Mouse (Mus musculus): ENCODE measurements around the gene Psmd6.

GRCm38 (mm10) chr14:14068553-14068952 lies 52.2 kb downstream of the Psmd6 start:
- TF ChIP-seq MXI1 (IDR thresholded peaks at IDR 0.05; ENCODE audit: low read depth, low read length): no peak
- TF ChIP-seq CTCF (IDR thresholded peaks at IDR 0.05 in 2 of 3, conservative IDR thresholded peaks at IDR 0.05 in 1 of 3; ENCODE audit: control insufficient read depth in 1 of 3, insufficient read depth in 1 of 3, low read depth in 2 of 3, low read length in 3 of 3, poor library complexity in 1 of 3, severe bottlenecking in 1 of 3): no peak
- TF ChIP-seq USF1 (IDR thresholded peaks at IDR 0.05; ENCODE audit: low read depth, low read length): no peak
- no peak for TF ChIP-seq TAL1 (IDR thresholded peaks at IDR 0.05; ENCODE audit: low read length)
- no peak for TF ChIP-seq POLR2AphosphoS2 (IDR thresholded peaks at IDR 0.05; ENCODE audit: low read length)
- no peak for TF ChIP-seq ZMIZ1 (IDR thresholded peaks at IDR 0.05; ENCODE audit: low read depth, low read length)
- no peak for TF ChIP-seq EP300 (IDR thresholded peaks at IDR 0.05; ENCODE audit: low read depth in 1 of 2, low read length in 2 of 2)
